Mouse (Mus musculus): Measurements from ENCODE around the gene Lactbl1.

Gene Lactbl1

GRCm38 (mm10) chr4:136684485-136684884 is 62.1 kb downstream of the Lactbl1 start:
- no peak for DNase-seq (ENCODE audit: low spot score in 2 of 2)

GRCm38 (mm10) chr4:136685431-136685869 is 63.0 kb downstream of the Lactbl1 start:
- no peak for DNase-seq (ENCODE audit: low spot score in 2 of 2)

- DNase-seq (ENCODE audit: low spot score in 2 of 2), result no peak
Observed at GRCm38 (mm10) chr4:136688113-136688512, 65.7 kb downstream of the Lactbl1 start.
